Mouse (Mus musculus): ENCODE data around the gene Taf6l. TPM values are rescaled to one million over a fixed set of nuclear protein-coding genes. Genes with fewer than 3 reads are reported as not detected.
"Not testable (repeated sequence)": the region's sequence is repeated elsewhere in the genome, so short reads cannot be mapped to it uniquely, and the experiment has no call there.

The Taf6l gene
- polyA plus RNA-seq, 1 experiment from 2014 or later = 47.6 TPM

GRCm38 (mm10) chr19:8745382-8745781 lies 40.8 kb downstream of the Taf6l start:
- Histone ChIP-seq H3K4me1 (peaks cover 18% of the 10 kb centered on the region), H3K27ac (replicated peaks) (no peak overlapping the region), H3K36me3 (peaks cover 85% of the 10 kb centered on the region), H3K4me3 (no peak overlapping the region), H3K9me3 (replicated peaks) (no peaks in the 10 kb centered on the region), H3K27me3 (ENCODE audit: low read depth, poor library complexity, severe bottlenecking) (no peaks in the 10 kb centered on the region)
- 97% methylated on average over 1 of the region's 1 CpGs for WGBS
- no peak for DNase-seq (ENCODE audit: low spot score)

- peak overlapping the region; percentile 86 for H3K4me3 ChIP-seq
- no peaks in the 10 kb centered on the region for H3K27me3 ChIP-seq (ENCODE audit: low read depth, poor library complexity, severe bottlenecking)
- no peaks in the 10 kb centered on the region for H3K9me3 ChIP-seq (replicated peaks)
- H3K36me3 ChIP-seq = peaks cover 85% of the 10 kb centered on the region
- peak overlapping the region; percentile 93 for H3K27ac ChIP-seq (replicated peaks)
- 18% methylated on average over 14 of the region's 14 CpGs for WGBS
- H3K4me1 ChIP-seq = peaks cover 21% of the 10 kb centered on the region
- no peak for DNase-seq (ENCODE audit: low spot score)
These were observed 44.0 kb downstream of the Taf6l start for GRCm38 (mm10) chr19:8742176-8742575.

DNA sequence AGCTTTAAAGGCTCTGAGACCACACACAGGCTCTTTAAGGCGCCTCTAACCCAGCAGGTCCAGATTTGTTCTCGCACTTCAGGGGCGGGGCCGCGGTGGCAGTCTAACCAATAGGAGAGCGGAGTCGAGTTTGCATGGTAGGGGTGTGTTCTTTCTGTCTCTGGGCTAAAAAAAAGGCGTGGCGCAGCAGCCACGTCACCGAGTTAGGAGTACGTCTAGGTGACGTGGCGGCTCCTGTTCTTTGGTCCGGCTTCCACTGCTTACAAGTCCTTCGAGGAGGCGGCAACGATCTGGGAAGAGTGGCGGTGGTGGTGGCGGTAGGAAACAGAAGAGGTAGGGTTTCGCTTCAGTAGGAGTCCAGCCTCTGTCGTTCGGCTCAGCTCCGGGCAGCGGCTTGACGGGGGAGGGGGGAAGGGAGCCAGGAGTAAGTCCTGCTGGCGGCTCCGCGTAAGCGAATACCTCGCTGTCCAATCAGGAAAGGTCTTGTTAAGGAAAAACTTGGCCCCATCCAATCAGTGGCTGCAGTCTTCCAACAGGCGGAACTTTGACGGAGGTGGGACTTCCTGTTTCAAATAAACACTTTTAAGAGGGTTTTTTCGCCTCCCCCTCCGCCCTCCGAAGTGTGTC lies 44.9 kb downstream of the Taf6l start, which contains the start of gene Stx5a:
Gene Stx5a (plus strand): TSS at position 171 of the 627 bp plus-strand sequence.
- WGBS = under 1% methylated on average over 36 of the region's 36 CpGs
- Histone ChIP-seq H3K27me3 (ENCODE audit: low read depth, poor library complexity, severe bottlenecking) (no peaks in the 10 kb centered on the region), H3K9me3 (replicated peaks) (no peaks in the 10 kb centered on the region), H3K4me1 (peaks cover 28% of the 10 kb centered on the region), H3K4me3 (peak within 1 kb of the TSS; percentile 86), H3K36me3 (peaks cover 79% of the 10 kb centered on the region), H3K27ac (replicated peaks) (peak within 1 kb of the TSS; percentile 93)
- peak; percentile 95 for DNase-seq (ENCODE audit: low spot score)

- no peaks in the 10 kb centered on the region for H3K27me3 ChIP-seq (ENCODE audit: low read depth, poor library complexity, severe bottlenecking)
- peaks cover 32% of the 10 kb centered on the region for H3K4me1 ChIP-seq
- H3K27ac ChIP-seq (replicated peaks) = peak within 1 kb of the TSS; percentile 93
- H3K9me3 ChIP-seq (replicated peaks) = no peaks in the 10 kb centered on the region
- 74% methylated on average over 14 of the region's 14 CpGs for WGBS
- H3K4me3 ChIP-seq = peak within 1 kb of the TSS; percentile 86
- peaks cover 72% of the 10 kb centered on the region for H3K36me3 ChIP-seq
- no peak for DNase-seq (ENCODE audit: low spot score)
These were observed 45.6 kb downstream of the Taf6l start, which contains the start of gene 1700092M07Rik for GRCm38 (mm10) chr19:8740603-8741002. TSS of gene 1700092M07Rik (plus strand) at chr19:8740718.

DNA sequence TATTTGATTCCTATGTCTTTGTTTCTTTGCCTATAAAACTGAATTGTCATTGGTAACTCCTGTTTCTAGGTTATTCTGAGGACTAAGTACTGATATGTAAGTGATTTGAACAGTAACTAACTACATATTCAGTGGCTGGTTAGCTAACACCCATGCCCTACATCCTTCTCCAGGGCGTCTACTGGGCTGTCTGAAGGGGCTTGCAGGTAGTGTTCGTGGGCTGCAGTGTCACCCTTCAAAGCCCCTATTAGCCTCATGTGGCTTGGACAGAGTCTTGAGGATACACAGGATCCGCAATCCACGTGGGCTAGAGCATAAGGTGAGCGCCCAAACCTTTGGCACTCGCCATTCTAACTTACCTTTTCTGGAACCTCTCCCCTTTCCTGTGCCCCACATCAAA lies 46.6 kb downstream of the Taf6l start:
- H3K36me3 ChIP-seq = peaks cover 62% of the 10 kb centered on the region
- H3K27me3 ChIP-seq (ENCODE audit: low read depth, poor library complexity, severe bottlenecking) = no peaks in the 10 kb centered on the region
- DNase-seq (ENCODE audit: low spot score) = no peak
- WGBS = 91% methylated on average over 6 of the region's 6 CpGs
- no peak overlapping the region for H3K4me3 ChIP-seq
- H3K9me3 ChIP-seq (replicated peaks) = no peaks in the 10 kb centered on the region
- peaks cover 38% of the 10 kb centered on the region for H3K4me1 ChIP-seq
- H3K27ac ChIP-seq (replicated peaks) = no peak overlapping the region

DNA sequence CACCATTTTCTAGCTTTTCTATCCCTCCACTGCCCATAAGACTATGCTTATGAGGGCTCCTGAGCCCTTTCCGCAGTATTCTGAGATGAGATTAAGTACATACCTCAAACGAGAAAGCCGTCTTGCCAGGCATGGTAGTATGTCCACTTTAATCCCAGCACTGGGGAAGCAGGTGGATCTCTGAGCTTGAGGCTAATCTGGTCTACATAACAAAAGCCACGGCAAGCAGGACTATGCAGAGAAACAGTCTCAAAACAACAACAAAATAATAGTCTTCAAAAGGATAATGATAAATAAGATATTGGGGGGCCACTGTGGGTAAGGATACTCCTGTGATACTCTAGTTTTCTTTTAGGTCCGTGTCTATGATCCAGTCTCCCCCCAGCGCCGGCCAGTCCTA lies 47.3 kb downstream of the Taf6l start:
- H3K36me3 ChIP-seq = peaks cover 55% of the 10 kb centered on the region
- 89% methylated on average over 7 of the region's 7 CpGs for WGBS
- DNase-seq (ENCODE audit: low spot score) = no peak

DNA sequence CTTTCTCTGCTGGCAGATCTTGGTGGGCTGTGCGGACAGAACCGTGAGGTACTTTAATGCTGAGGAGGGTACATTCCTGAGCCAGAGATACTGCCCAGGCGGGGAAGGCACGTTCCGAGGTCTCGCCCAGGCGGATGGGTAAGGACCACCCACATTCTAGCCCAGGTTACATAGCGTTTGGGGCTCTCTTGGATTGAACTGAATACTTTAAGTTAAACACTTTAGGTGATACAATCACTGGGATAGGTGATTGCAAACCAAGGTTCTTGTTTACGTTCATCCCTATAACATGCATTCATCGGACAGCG lies 50.1 kb downstream of the Taf6l start:
- Histone ChIP-seq H3K27me3 (ENCODE audit: low read depth, poor library complexity, severe bottlenecking) (no peaks in the 10 kb centered on the region), H3K4me3 (peak overlapping the region; percentile 87), H3K36me3 (peaks cover 41% of the 10 kb centered on the region), H3K27ac (replicated peaks) (peak overlapping the region; percentile 83), H3K9me3 (replicated peaks) (no peaks in the 10 kb centered on the region), H3K4me1 (peaks cover 27% of the 10 kb centered on the region)
- whole genome bisulfite sequencing = 2% methylated on average over 11 of the region's 11 CpGs
- DNase-seq (ENCODE audit: low spot score) = no peak

More for the DNA sequence above, 47.3 kb downstream of the Taf6l start:
- H3K4me3 ChIP-seq = no peak overlapping the region
- no peak overlapping the region for H3K27ac ChIP-seq (replicated peaks)
- no peaks in the 10 kb centered on the region for H3K27me3 ChIP-seq (ENCODE audit: low read depth, poor library complexity, severe bottlenecking)
- peaks cover 38% of the 10 kb centered on the region for H3K4me1 ChIP-seq
- H3K9me3 ChIP-seq (replicated peaks) = no peaks in the 10 kb centered on the region

DNA sequence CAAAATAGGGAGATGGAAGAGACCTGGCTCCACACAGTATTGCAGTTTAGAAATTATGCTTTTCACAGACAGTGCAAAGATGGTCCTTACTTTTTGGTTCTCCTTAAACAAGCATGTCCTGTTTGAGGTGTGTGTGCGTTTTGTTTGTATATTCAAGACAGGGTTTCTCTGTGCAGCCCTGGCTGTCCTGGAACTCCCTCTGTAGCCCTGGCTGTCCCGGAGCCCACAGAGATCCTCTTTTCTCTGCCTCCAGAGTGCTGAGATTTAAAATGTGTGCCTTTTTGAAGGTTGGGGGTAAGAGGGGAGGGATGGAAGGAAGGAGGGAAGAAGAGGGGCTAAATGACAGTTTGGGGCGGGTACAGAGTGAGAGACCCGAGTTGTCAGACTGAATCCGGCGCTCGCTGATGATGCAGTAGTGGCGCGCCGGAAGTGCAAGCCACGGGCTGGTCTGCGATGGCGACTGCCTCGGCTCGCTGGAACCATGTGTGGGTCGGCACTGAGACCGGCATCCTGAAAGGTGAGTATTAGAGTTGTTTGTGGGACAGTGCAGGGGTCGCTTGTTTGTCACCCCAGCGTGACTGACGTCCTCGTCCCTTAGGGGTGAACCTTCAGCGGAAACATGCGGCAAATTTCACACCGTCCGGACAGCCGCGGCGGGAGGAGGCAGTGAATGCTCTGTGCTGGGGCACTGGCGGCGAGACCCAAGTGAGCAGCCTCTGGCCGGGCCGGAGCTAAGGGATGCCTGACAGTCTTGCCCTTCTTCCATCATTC lies 50.6 kb downstream of the Taf6l start, which contains the start of gene Wdr74:
Gene Wdr74 (plus strand): TSS at position 439 of the 771 bp plus-strand sequence.
- H3K4me3 ChIP-seq = peak within 1 kb of the TSS; percentile 87
- H3K36me3 ChIP-seq = peaks cover 37% of the 10 kb centered on the region
- H3K27me3 ChIP-seq (ENCODE audit: low read depth, poor library complexity, severe bottlenecking) = no peaks in the 10 kb centered on the region
- peak; percentile 91 for DNase-seq (ENCODE audit: low spot score)
- under 1% methylated on average over 32 of the region's 32 CpGs for WGBS
- no peaks in the 10 kb centered on the region for H3K9me3 ChIP-seq (replicated peaks)
- H3K4me1 ChIP-seq = peaks cover 21% of the 10 kb centered on the region
- peak within 1 kb of the TSS; percentile 83 for H3K27ac ChIP-seq (replicated peaks)

DNA sequence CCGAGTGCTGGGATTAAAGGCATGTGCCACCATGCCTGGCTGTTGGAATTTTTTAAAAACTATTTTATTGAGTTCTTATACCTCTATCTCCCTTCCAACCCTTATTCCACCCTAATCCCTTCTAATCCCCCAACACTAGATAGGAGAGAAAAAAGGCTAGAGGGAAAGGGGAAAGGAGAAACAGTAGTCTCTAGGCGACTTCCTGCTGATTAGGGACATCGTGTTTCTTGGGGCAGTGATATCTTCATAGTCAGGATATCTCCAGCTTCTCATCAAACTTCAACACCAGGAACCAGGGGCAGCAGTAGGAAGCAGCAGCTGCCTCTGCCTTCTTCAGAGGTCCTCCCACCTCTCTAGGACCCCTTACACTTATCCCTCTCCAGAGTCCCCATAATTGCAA lies 51.9 kb downstream of the Taf6l start:
- WGBS = 72% methylated on average over 3 of the region's 3 CpGs
- DNase-seq (ENCODE audit: low spot score) = no peak
- Histone ChIP-seq H3K4me3 (no peak overlapping the region), H3K4me1 (peaks cover 17% of the 10 kb centered on the region), H3K27me3 (ENCODE audit: low read depth, poor library complexity, severe bottlenecking) (no peaks in the 10 kb centered on the region), H3K27ac (replicated peaks) (no peak overlapping the region), H3K36me3 (peaks cover 24% of the 10 kb centered on the region), H3K9me3 (replicated peaks) (no peaks in the 10 kb centered on the region)

- H3K27ac ChIP-seq (replicated peaks); H3K9me3 ChIP-seq (replicated peaks); DNase-seq (ENCODE audit: low spot score); H3K27me3 ChIP-seq (ENCODE audit: low read depth, poor library complexity, severe bottlenecking); H3K4me3 ChIP-seq: not testable (repeated sequence)
- Histone ChIP-seq H3K4me1 (peaks cover 21% of the 10 kb centered on the region), H3K36me3 (peaks cover 31% of the 10 kb centered on the region)
- 57% methylated on average over 3 of the region's 3 CpGs for WGBS
These were observed 57.7 kb downstream of the Taf6l start for GRCm38 (mm10) chr19:8728335-8729099.

- Histone ChIP-seq H3K4me3 (no peak overlapping the region), H3K9me3 (replicated peaks) (no peaks in the 10 kb centered on the region), H3K27ac (replicated peaks) (no peak overlapping the region), H3K27me3 (ENCODE audit: low read depth, poor library complexity, severe bottlenecking) (no peaks in the 10 kb centered on the region), H3K36me3 (peaks cover 31% of the 10 kb centered on the region), H3K4me1 (peaks cover 21% of the 10 kb centered on the region)
- WGBS = 30% methylated on average over 5 of the region's 5 CpGs
- peak; percentile 29 for DNase-seq (ENCODE audit: low spot score)
These were observed 58.6 kb downstream of the Taf6l start for GRCm38 (mm10) chr19:8727495-8728114.

DNA sequence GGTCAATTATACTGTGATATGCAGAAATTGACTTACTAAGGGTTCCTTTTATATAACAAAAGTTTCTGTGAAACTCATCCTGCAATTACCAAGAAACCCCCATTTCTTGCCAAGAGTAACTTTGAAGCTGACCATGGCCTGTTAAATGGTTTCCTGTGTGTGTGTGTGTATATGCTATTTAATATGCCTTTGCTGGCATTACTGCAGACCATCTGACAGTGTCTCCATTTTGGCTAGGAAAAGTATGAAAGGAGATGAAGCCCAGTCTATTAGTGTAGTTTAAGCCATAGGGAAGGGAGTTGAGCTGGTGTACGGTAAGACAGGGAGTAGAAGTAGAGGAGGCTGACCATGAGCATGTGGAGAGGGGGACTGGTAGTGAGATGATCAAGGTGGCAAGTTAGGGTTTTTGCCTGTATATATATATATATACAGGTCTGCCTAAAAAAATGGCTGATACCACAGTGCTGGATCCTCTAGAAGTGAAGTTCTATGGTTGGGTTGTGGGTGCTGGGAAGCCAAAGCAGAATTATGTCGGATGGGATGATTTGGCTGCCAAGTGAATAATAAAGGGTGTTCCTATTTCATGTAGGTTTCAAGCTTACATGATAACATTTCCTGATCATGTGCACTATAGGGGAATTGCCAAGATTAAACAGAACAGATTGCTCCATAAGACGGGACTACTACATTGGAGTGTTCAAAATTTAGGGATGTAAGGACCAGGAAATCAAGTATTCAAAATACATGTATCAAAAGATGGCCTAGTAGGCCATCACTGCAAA lies 59.4 kb downstream of the Taf6l start:
- peaks cover 31% of the 10 kb centered on the region for H3K36me3 ChIP-seq
- 18% methylated on average over 3 of the region's 3 CpGs for WGBS
- no peak overlapping the region for H3K27ac ChIP-seq (replicated peaks)
- H3K9me3 ChIP-seq (replicated peaks) = no peaks in the 10 kb centered on the region
- H3K4me3 ChIP-seq = peak overlapping the region; percentile 86; the same call in 1 of the 2 replicates
- no peaks in the 10 kb centered on the region for H3K27me3 ChIP-seq (ENCODE audit: low read depth, poor library complexity, severe bottlenecking)
- DNase-seq (ENCODE audit: low spot score) = no peak
- H3K4me1 ChIP-seq = peaks cover 29% of the 10 kb centered on the region

Measured in midbrain, embryonic 10.5 days (tissue).